Mouse (Mus musculus): ENCODE results near the gene C2cd4c. TPM values are rescaled to one million over a fixed set of nuclear protein-coding genes. Genes with fewer than 3 reads are reported as not detected.

The C2cd4c gene
- polyA plus RNA-seq, 1 experiment from 2014 or later, result 0.27 TPM

DNA sequence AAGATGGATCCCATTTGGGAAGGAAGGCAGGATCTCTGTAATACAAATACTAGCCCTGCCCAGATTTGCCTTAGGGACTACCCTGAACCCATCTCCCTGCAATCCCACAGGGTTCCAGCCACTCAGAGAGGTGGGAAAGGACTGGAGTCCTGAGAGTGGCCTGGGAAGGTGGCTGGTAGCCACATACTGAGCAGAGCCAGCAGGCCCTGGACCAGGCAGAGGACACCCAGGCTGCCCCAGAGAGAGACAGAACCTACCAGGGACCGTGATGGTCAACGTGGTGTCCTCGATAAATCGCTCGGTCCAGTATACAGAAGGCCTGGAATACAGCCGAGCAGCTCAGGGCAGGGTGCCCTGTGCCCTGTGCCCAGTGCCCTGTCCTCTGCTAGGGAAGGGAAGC is 28.7 kb downstream of the C2cd4c start:
- H3K4me2 ChIP-seq (replicated peaks), result no peak overlapping the region
- no peak for ATAC-seq (replicated peaks)
- no peaks in the 10 kb centered on the region for H3K27me3 ChIP-seq
- WGBS, result 95% methylated on average over 6 of the region's 6 CpGs
- no peaks in the 10 kb centered on the region for H3K36me3 ChIP-seq
- no peak overlapping the region for H3K4me3 ChIP-seq
- H3K9ac ChIP-seq (replicated peaks), result no peak overlapping the region
- H3K9me3 ChIP-seq, result no peaks in the 10 kb centered on the region
- H3K27ac ChIP-seq (replicated peaks), result no peak overlapping the region
- no peaks in the 10 kb centered on the region for H3K4me1 ChIP-seq

GRCm38 (mm10) chr10:79584426-79584825 is 29.4 kb downstream of the C2cd4c start:
- no peak overlapping the region for H3K27ac ChIP-seq (replicated peaks)
- no peaks in the 10 kb centered on the region for H3K4me1 ChIP-seq
- 84% methylated on average over 9 of the region's 9 CpGs for WGBS
- H3K9ac ChIP-seq (replicated peaks), result no peak overlapping the region
- H3K4me3 ChIP-seq, result no peak overlapping the region
- H3K36me3 ChIP-seq, result no peaks in the 10 kb centered on the region
- no peaks in the 10 kb centered on the region for H3K9me3 ChIP-seq
- H3K27me3 ChIP-seq, result no peaks in the 10 kb centered on the region
- H3K4me2 ChIP-seq (replicated peaks), result no peak overlapping the region
- ATAC-seq (replicated peaks), result no peak

- Histone ChIP-seq H3K36me3 (no peaks in the 10 kb centered on the region), H3K9me3 (no peaks in the 10 kb centered on the region), H3K9ac (replicated peaks) (no peak overlapping the region), H3K27ac (replicated peaks) (no peak overlapping the region), H3K4me1 (no peaks in the 10 kb centered on the region), H3K27me3 (no peaks in the 10 kb centered on the region), H3K4me3 (no peak overlapping the region), H3K4me2 (replicated peaks) (no peak overlapping the region)
- no peak for ATAC-seq (replicated peaks)
- 73% methylated on average over 7 of the region's 7 CpGs for WGBS
Observed at GRCm38 (mm10) chr10:79584021-79584420, 29.8 kb downstream of the C2cd4c start.

DNA sequence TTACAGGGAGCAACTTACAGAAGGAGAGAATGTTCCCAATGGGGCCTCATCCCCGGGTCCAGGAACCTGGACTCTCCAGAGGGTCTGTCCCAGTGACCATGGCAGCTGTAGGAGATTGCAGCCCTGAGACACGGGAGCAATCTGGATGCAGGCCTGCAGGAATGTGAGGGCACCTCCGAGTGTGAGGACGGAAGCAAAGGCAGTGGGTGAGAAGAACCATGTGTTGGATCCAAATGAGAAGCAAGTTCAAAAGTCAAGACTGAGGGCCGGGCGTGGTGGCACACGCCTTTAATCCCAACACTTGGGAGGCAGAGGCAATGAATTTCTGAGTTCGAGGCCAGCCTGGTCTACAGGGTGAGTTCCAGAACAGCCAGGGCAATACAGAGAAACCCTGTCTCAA is 32.3 kb downstream of the C2cd4c start:
- no peaks in the 10 kb centered on the region for H3K9me3 ChIP-seq
- no peaks in the 10 kb centered on the region for H3K4me1 ChIP-seq
- no peaks in the 10 kb centered on the region for H3K36me3 ChIP-seq
- H3K27me3 ChIP-seq, result no peaks in the 10 kb centered on the region
- ATAC-seq (replicated peaks), result no peak
- 88% methylated on average over 8 of the region's 8 CpGs for WGBS
- no peak overlapping the region for H3K9ac ChIP-seq (replicated peaks)
- H3K27ac ChIP-seq (replicated peaks), result no peak overlapping the region
- no peak overlapping the region for H3K4me2 ChIP-seq (replicated peaks)
- H3K4me3 ChIP-seq, result no peak overlapping the region

- WGBS, result 40% methylated on average over 6 of the region's 6 CpGs
- Histone ChIP-seq H3K9me3 (no peaks in the 10 kb centered on the region), H3K4me3 (no peak overlapping the region), H3K4me2 (replicated peaks) (no peak overlapping the region), H3K4me1 (no peaks in the 10 kb centered on the region), H3K36me3 (no peaks in the 10 kb centered on the region), H3K27me3 (no peaks in the 10 kb centered on the region), H3K9ac (replicated peaks) (no peak overlapping the region), H3K27ac (replicated peaks) (no peak overlapping the region)
- ATAC-seq (replicated peaks), result no peak
Observed at GRCm38 (mm10) chr10:79580811-79581210, 33.0 kb downstream of the C2cd4c start.

DNA sequence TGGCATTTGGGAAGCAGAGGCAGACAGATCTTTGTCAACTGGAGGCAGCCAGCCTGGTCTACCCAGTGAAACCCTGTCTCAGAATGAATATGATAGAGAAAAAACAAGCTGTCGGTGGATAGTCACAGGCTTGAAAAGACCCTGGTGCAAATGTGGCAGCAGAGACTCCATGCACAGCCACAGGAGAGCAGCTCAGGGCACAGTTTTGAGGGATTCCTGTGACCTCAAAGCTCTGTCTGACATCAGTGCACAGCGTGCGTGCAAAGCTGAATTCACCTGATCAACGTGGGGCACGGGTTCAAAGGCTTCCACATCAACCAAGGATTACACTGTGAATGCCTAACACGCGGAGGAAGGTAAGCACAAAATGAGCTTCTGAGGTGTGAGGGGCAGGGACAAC is 33.5 kb downstream of the C2cd4c start:
- whole genome bisulfite sequencing, result 68% methylated on average over 7 of the region's 7 CpGs
- H3K27ac ChIP-seq (replicated peaks), result no peak overlapping the region

GRCm38 (mm10) chr10:79579781-79580180 is 34.0 kb downstream of the C2cd4c start:
- no peak for ATAC-seq (replicated peaks)
- Histone ChIP-seq H3K9ac (replicated peaks) (no peak overlapping the region), H3K27me3 (no peaks in the 10 kb centered on the region), H3K4me1 (no peaks in the 10 kb centered on the region), H3K9me3 (no peaks in the 10 kb centered on the region), H3K36me3 (no peaks in the 10 kb centered on the region), H3K4me3 (no peak overlapping the region), H3K27ac (replicated peaks) (no peak overlapping the region), H3K4me2 (replicated peaks) (no peak overlapping the region)
- 80% methylated on average over 12 of the region's 12 CpGs for WGBS

More for the DNA sequence above, 33.5 kb downstream of the C2cd4c start:
- ATAC-seq (replicated peaks), result no peak
- Histone ChIP-seq H3K4me2 (replicated peaks) (no peak overlapping the region), H3K9me3 (no peaks in the 10 kb centered on the region), H3K4me3 (no peak overlapping the region), H3K4me1 (no peaks in the 10 kb centered on the region), H3K27me3 (no peaks in the 10 kb centered on the region), H3K9ac (replicated peaks) (no peak overlapping the region), H3K36me3 (no peaks in the 10 kb centered on the region)

DNA sequence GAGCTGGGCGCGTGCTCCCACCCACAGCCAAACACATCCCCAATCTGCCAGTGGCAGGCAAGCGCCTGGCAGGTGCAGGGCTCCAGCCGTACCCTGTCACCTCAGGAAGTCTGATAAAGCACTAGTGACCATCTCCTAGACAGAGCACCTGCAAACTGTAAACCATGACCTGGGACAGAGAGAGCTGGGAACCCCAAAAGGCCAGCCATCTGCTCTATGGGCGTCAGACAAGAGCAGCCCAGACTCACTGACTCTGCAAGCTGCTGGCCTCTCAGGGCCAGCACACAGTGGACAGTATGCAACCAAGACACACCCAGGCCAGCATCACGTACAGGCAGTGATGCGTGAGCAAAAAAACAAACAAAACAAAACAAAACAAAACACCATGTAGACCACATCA is 34.9 kb downstream of the C2cd4c start:
- H3K36me3 ChIP-seq, result no peaks in the 10 kb centered on the region
- no peaks in the 10 kb centered on the region for H3K27me3 ChIP-seq
- H3K4me1 ChIP-seq, result no peaks in the 10 kb centered on the region
- H3K9me3 ChIP-seq, result no peaks in the 10 kb centered on the region
- no peak overlapping the region for H3K4me2 ChIP-seq (replicated peaks)
- H3K27ac ChIP-seq (replicated peaks), result no peak overlapping the region
- 74% methylated on average over 7 of the region's 7 CpGs for WGBS
- no peak for ATAC-seq (replicated peaks)
- H3K4me3 ChIP-seq, result no peak overlapping the region
- H3K9ac ChIP-seq (replicated peaks), result no peak overlapping the region

DNA sequence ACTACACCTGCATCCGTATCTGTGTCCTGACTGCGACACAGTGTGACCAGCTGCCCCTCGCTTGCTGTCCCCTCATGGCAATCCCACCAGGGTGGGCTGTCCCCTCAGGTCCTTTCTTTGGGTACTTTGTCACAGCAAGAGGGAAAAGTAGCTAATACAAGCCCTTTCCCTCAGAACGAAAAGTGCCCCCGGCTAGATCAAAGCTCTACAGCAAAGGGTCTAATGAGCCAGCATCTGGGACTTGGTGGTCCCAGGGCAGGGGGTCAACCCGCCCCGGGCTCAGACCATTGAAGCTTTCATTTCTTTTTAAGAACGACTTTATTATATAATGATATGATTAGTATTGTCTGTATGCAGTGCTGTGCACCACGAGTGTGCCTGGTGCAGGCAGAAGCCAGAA is 35.5 kb downstream of the C2cd4c start:
- H3K4me3 ChIP-seq, result no peak overlapping the region
- no peaks in the 10 kb centered on the region for H3K4me1 ChIP-seq
- no peak overlapping the region for H3K27ac ChIP-seq (replicated peaks)
- no peak overlapping the region for H3K4me2 ChIP-seq (replicated peaks)
- 44% methylated on average over 9 of the region's 9 CpGs for WGBS
- H3K9ac ChIP-seq (replicated peaks), result no peak overlapping the region
- no peaks in the 10 kb centered on the region for H3K9me3 ChIP-seq
- H3K36me3 ChIP-seq, result no peaks in the 10 kb centered on the region
- ATAC-seq (replicated peaks), result no peak
- no peaks in the 10 kb centered on the region for H3K27me3 ChIP-seq

DNA sequence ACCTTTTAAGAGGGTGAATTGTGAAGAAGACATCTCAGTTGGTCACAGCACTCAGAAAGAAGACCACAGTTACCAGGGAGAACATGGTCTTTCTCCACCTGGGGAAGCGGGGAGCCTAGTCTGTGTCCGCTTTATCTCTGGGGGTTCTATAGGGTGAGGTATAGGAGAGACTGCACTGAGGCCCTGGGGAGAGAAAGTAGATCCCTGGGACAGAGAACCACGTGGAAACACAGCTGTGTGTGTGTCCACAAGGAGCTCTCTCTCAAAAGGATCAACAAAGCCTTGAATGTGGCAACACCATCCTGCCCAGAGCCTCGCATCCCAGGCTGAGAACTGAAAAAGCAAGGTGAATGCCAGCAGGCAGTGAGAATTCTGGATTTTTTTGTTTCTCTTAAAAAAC is 36.4 kb downstream of the C2cd4c start:
- H3K36me3 ChIP-seq, result no peaks in the 10 kb centered on the region
- H3K4me1 ChIP-seq, result no peaks in the 10 kb centered on the region
- no peak overlapping the region for H3K9ac ChIP-seq (replicated peaks)
- H3K9me3 ChIP-seq, result no peaks in the 10 kb centered on the region
- no peak overlapping the region for H3K4me3 ChIP-seq
- WGBS, result 69% methylated on average over 4 of the region's 4 CpGs
- H3K4me2 ChIP-seq (replicated peaks), result no peak overlapping the region
- no peak overlapping the region for H3K27ac ChIP-seq (replicated peaks)
- ATAC-seq (replicated peaks), result no peak
- no peaks in the 10 kb centered on the region for H3K27me3 ChIP-seq

GRCm38 (mm10) chr10:79575754-79576153 is 38.1 kb downstream of the C2cd4c start:
- 79% methylated on average over 6 of the region's 6 CpGs for WGBS

DNA sequence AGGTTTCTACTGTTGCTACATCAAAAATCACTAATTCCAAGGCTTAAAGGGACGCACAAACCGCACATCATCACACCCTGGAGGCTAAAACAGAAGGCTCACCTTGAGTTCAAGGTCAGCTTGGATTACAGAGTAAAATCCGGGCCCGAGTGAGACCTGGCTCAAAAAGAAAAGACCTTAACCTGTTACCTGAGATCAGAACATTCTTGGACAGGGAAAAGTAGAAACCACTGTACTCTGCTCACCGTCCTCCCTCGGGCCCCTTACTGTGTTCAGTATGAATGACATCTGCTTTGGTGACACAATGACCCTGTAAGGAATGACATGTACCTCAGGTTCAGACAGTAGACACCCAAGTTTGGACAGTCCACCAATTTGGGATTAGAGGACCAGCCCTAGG is 39.0 kb downstream of the C2cd4c start:
- Histone ChIP-seq H3K4me3 (no peak overlapping the region), H3K9me3 (no peaks in the 10 kb centered on the region), H3K4me2 (replicated peaks) (no peak overlapping the region), H3K36me3 (no peaks in the 10 kb centered on the region), H3K9ac (replicated peaks) (no peak overlapping the region), H3K27me3 (no peaks in the 10 kb centered on the region), H3K27ac (replicated peaks) (no peak overlapping the region), H3K4me1 (no peaks in the 10 kb centered on the region)
- WGBS, result 90% methylated on average over 6 of the region's 6 CpGs
- ATAC-seq (replicated peaks), result no peak

More at GRCm38 (mm10) chr10:79575754-79576153, 38.1 kb downstream of the C2cd4c start:
- H3K9ac ChIP-seq (replicated peaks), result no peak overlapping the region
- H3K4me1 ChIP-seq, result no peaks in the 10 kb centered on the region
- H3K4me3 ChIP-seq, result no peak overlapping the region
- H3K4me2 ChIP-seq (replicated peaks), result no peak overlapping the region
- ATAC-seq (replicated peaks), result no peak
- H3K27me3 ChIP-seq, result no peaks in the 10 kb centered on the region
- no peak overlapping the region for H3K27ac ChIP-seq (replicated peaks)
- no peaks in the 10 kb centered on the region for H3K36me3 ChIP-seq
- no peaks in the 10 kb centered on the region for H3K9me3 ChIP-seq

- Histone ChIP-seq H3K27me3 (no peaks in the 10 kb centered on the region), H3K27ac (replicated peaks) (no peak overlapping the region), H3K4me1 (no peaks in the 10 kb centered on the region), H3K4me2 (replicated peaks) (no peak overlapping the region), H3K9ac (replicated peaks) (no peak overlapping the region), H3K4me3 (no peak overlapping the region), H3K9me3 (no peaks in the 10 kb centered on the region), H3K36me3 (no peaks in the 10 kb centered on the region)
- ATAC-seq (replicated peaks), result no peak
- WGBS, result 89% methylated on average over 8 of the region's 8 CpGs
Observed at GRCm38 (mm10) chr10:79574350-79574749, 39.5 kb downstream of the C2cd4c start.

Data from forebrain, embryonic 15.5 days (tissue).